Mouse (Mus musculus): ENCODE results near the gene Eif2b3. TPM values are rescaled to one million over a fixed set of nuclear protein-coding genes. Genes with fewer than 3 reads are reported as not detected.
A peak's percentile ranks its signal among the peaks of the same experiment; 100 is the strongest.

Gene Eif2b3
- total and polyA plus RNA-seq, 2 experiments from 2014 or later = 20.7 to 57.5 TPM

GRCm38 (mm10) chr4:117108524-117108849, 89.3 kb downstream of the Eif2b3 start:
- Histone ChIP-seq H3K27me3 (ENCODE audit: insufficient read depth, low read length) (no peaks in the 10 kb centered on the region), H3K27ac (ENCODE audit: low read depth, low read length) (no peak overlapping the region), H3K9ac (replicated peaks; ENCODE audit: low read length, poor library complexity, severe bottlenecking) (no peak overlapping the region), H3K4me3 (ENCODE audit: low read depth, low read length) (no peak overlapping the region), H3K4me1 (ENCODE audit: insufficient read depth, low read length) (no peaks in the 10 kb centered on the region), H3K4me2 (ENCODE audit: low read depth, low read length, poor library complexity, severe bottlenecking) (no peak overlapping the region), H3K9me3 (ENCODE audit: low read length) (no peaks in the 10 kb centered on the region), H3K36me3 (ENCODE audit: insufficient read depth, low read length) (peaks cover 41% of the 10 kb centered on the region)
- TF ChIP-seq CTCF (IDR thresholded peaks at IDR 0.05) = no peak
- DNase-seq (ENCODE audit: low spot score) (no peak), ATAC-seq (ENCODE audit: low FRiP score) (no peak)
- 95% methylated on average over 6 of the region's 6 CpGs for WGBS

- no peak for TF ChIP-seq CTCF (IDR thresholded peaks at IDR 0.05)
- no peak overlapping the region for H3K4me2 ChIP-seq (ENCODE audit: low read depth, low read length, poor library complexity, severe bottlenecking)
These were observed 90.1 kb downstream of the Eif2b3 start for GRCm38 (mm10) chr4:117109330-117109729.

GRCm38 (mm10) chr4:117110249-117110648, 91.0 kb downstream of the Eif2b3 start:
- no peak overlapping the region for H3K27ac ChIP-seq (ENCODE audit: low read depth, low read length)
- no peak for TF ChIP-seq CTCF (IDR thresholded peaks at IDR 0.05)
- no peak overlapping the region for H3K4me3 ChIP-seq (ENCODE audit: low read depth, low read length)
- WGBS = 90% methylated on average over 12 of the region's 13 CpGs
- peaks cover 51% of the 10 kb centered on the region for H3K36me3 ChIP-seq (ENCODE audit: insufficient read depth, low read length)
- no peaks in the 10 kb centered on the region for H3K9me3 ChIP-seq (ENCODE audit: low read length)
- H3K27me3 ChIP-seq (ENCODE audit: insufficient read depth, low read length) = no peaks in the 10 kb centered on the region
- no peak overlapping the region for H3K4me2 ChIP-seq (ENCODE audit: low read depth, low read length, poor library complexity, severe bottlenecking)
- no peak for DNase-seq (ENCODE audit: low spot score)
- no peak overlapping the region for H3K9ac ChIP-seq (replicated peaks; ENCODE audit: low read length, poor library complexity, severe bottlenecking)
- no peak for ATAC-seq (ENCODE audit: low FRiP score)
- H3K4me1 ChIP-seq (ENCODE audit: insufficient read depth, low read length) = no peaks in the 10 kb centered on the region

More at GRCm38 (mm10) chr4:117109330-117109729, 90.1 kb downstream of the Eif2b3 start:
- no peaks in the 10 kb centered on the region for H3K9me3 ChIP-seq (ENCODE audit: low read length)
- ATAC-seq (ENCODE audit: low FRiP score) (no peak), DNase-seq (ENCODE audit: low spot score) (no peak)
- H3K36me3 ChIP-seq (ENCODE audit: insufficient read depth, low read length) = peaks cover 47% of the 10 kb centered on the region
- H3K4me3 ChIP-seq (ENCODE audit: low read depth, low read length) = no peak overlapping the region
- H3K4me1 ChIP-seq (ENCODE audit: insufficient read depth, low read length) = no peaks in the 10 kb centered on the region
- 93% methylated on average over 25 of the region's 25 CpGs for WGBS
- no peak overlapping the region for H3K27ac ChIP-seq (ENCODE audit: low read depth, low read length)
- H3K27me3 ChIP-seq (ENCODE audit: insufficient read depth, low read length) = no peaks in the 10 kb centered on the region
- H3K9ac ChIP-seq (replicated peaks; ENCODE audit: low read length, poor library complexity, severe bottlenecking) = no peak overlapping the region

DNA sequence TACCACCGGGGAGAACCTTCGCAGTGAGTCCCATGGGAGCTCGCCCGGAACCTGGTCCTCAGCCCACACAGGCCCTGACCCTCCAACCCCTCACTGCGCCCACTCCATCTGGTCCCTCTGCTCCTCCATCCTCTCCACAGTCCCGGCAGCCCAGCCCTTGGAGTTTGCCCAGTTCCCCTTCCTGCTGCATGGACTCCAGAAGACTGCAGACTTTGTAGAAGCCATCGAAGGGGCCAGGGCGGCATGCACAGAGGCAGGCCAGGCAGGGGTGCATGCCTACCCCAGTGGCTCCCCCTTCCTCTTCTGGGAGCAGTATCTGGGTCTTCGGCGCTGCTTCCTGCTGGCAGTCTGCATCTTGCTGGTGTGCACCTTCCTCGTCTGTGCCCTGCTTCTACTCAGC, 91.8 kb downstream of the Eif2b3 start:
- no peak for DNase-seq (ENCODE audit: low spot score)
- 91% methylated on average over 11 of the region's 11 CpGs for WGBS
- no peak for TF ChIP-seq CTCF (IDR thresholded peaks at IDR 0.05)
- no peak overlapping the region for H3K4me2 ChIP-seq (ENCODE audit: low read depth, low read length, poor library complexity, severe bottlenecking)
- no peaks in the 10 kb centered on the region for H3K27me3 ChIP-seq (ENCODE audit: insufficient read depth, low read length)
- H3K27ac ChIP-seq (ENCODE audit: low read depth, low read length) = no peak overlapping the region
- no peaks in the 10 kb centered on the region for H3K4me1 ChIP-seq (ENCODE audit: insufficient read depth, low read length)
- H3K36me3 ChIP-seq (ENCODE audit: insufficient read depth, low read length) = peaks cover 55% of the 10 kb centered on the region
- no peak overlapping the region for H3K9ac ChIP-seq (replicated peaks; ENCODE audit: low read length, poor library complexity, severe bottlenecking)
- H3K4me3 ChIP-seq (ENCODE audit: low read depth, low read length) = no peak overlapping the region
- ATAC-seq (ENCODE audit: low FRiP score) = no peak
- H3K9me3 ChIP-seq (ENCODE audit: low read length) = no peaks in the 10 kb centered on the region

- Histone ChIP-seq H3K27me3 (ENCODE audit: insufficient read depth, low read length) (no peaks in the 10 kb centered on the region), H3K4me1 (ENCODE audit: insufficient read depth, low read length) (no peaks in the 10 kb centered on the region), H3K9ac (replicated peaks; ENCODE audit: low read length, poor library complexity, severe bottlenecking) (no peak overlapping the region), H3K9me3 (ENCODE audit: low read length) (no peaks in the 10 kb centered on the region), H3K4me2 (ENCODE audit: low read depth, low read length, poor library complexity, severe bottlenecking) (no peak overlapping the region), H3K27ac (ENCODE audit: low read depth, low read length) (no peak overlapping the region), H3K36me3 (ENCODE audit: insufficient read depth, low read length) (peaks cover 48% of the 10 kb centered on the region), H3K4me3 (ENCODE audit: low read depth, low read length) (no peak overlapping the region)
- DNase-seq (ENCODE audit: low spot score) (no peak), ATAC-seq (ENCODE audit: low FRiP score) (no peak)
- TF ChIP-seq CTCF (IDR thresholded peaks at IDR 0.05) = peak; percentile 31
- WGBS = 57% methylated on average over 1 of the region's 1 CpGs
These were observed 94.0 kb downstream of the Eif2b3 start for GRCm38 (mm10) chr4:117113237-117113636.

DNA sequence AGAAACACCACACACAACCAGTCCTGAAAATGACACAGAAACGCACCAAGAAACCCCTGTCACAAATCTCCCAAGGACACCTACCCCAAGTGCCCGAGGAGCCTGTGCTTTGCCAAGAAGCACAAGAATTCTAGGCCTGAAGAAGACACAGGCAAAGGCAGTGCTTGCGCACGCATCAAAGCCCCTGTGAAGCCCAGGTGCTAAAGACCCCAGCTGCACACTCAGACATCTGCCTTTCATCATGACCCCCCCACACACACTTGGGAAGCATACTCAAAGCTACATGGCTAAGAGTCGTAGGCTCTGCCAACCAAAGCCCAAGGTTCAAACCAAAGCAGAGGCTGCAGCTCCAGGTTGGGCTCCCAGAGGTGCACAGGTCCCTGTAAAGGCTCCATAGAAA, 96.4 kb downstream of the Eif2b3 start:
- Histone ChIP-seq H3K27ac (ENCODE audit: low read depth, low read length) (no peak overlapping the region), H3K27me3 (ENCODE audit: insufficient read depth, low read length) (no peaks in the 10 kb centered on the region), H3K9ac (replicated peaks; ENCODE audit: low read length, poor library complexity, severe bottlenecking) (no peak overlapping the region), H3K36me3 (ENCODE audit: insufficient read depth, low read length) (peaks cover 25% of the 10 kb centered on the region), H3K4me3 (ENCODE audit: low read depth, low read length) (no peak overlapping the region), H3K9me3 (ENCODE audit: low read length) (no peaks in the 10 kb centered on the region), H3K4me1 (ENCODE audit: insufficient read depth, low read length) (no peaks in the 10 kb centered on the region), H3K4me2 (ENCODE audit: low read depth, low read length, poor library complexity, severe bottlenecking) (no peak overlapping the region)
- no peak for TF ChIP-seq CTCF (IDR thresholded peaks at IDR 0.05)
- ATAC-seq (ENCODE audit: low FRiP score) = no peak
- no peak for DNase-seq (ENCODE audit: low spot score)
- 82% methylated on average over 5 of the region's 5 CpGs for WGBS
